Mouse (Mus musculus) bone marrow macrophage, adult 2 months (primary cell): ENCODE measurements at regions not wholly inside any gene's neighbourhood (a gene's known extent, or its start where the extent isn't known, plus 50 kb on each side); places are given as distances from the start of the nearest gene placed in this dataset.

Experiments
- CTCF ChIP-seq: IDR thresholded peaks from 2 replicates; pipeline ENCODE4 v1.5.1; 2012; ENCODE audit warnings: low read depth, mild to moderate bottlenecking, low read length, moderate library complexity
- POLR2A ChIP-seq: IDR thresholded peaks from 2 replicates; pipeline ENCODE4 v1.6.1; 2012; ENCODE audit warnings: mild to moderate bottlenecking, low read depth, low read length, borderline replicate concordance

DNA sequence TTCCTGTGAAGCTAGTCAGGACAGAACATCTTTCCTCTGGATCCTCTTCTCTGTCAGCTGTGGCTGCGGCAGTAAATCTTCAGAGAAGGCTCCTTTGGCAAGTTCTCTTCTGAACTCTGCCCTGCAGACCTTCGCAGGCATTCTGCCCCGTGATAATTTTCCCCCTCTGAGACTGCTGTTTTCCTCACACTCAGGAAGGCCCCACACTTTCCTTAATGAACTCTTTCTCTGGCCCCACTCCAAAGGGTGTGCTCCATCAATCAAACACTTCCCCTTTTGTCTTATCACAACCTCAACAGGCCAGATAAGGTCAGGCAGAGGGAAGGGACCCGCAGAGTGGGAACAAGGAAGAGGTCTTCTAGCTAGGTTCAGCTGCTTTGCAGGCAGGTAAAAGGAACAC, 210.2 kb downstream of the Gm21738 start:
- TF ChIP-seq CTCF (no peak), POLR2A (no peak)
